Comparison of ENCODE assay signal across 10 mouse cellular contexts in genomic region chr11:62642023-62642844, GRCm38 (mm10). TPM values are rescaled to one million over a fixed set of nuclear protein-coding genes. Genes with fewer than 3 reads are reported as not detected.
DNase-seq lines count a peak whose midpoint lies in the region; ATAC-seq and TF ChIP-seq lines count a peak whose summit lies in the region.
"Had no signal": no experiment of that assay in that cellular context is flagged by ENCODE, and none has a peak within 500 bp of the region (broad histone marks: within the 10 kb centered on the region; RNA-seq: fewer than 3 reads in every experiment).

No protein-coding gene starts in this region.

- peaks cover 25% of the 10 kb centered on the region for H3K36me3 ChIP-seq in forebrain, embryonic 10.5 days (replicated peaks)
- H3K36me3 ChIP-seq in forebrain, embryonic 15.5 days, result no peaks in the 10 kb centered on the region
- peaks cover 8% of the 10 kb centered on the region for H3K36me3 ChIP-seq in kidney, embryonic 15.5 days
- H3K36me3 ChIP-seq in lung, embryonic 16.5 days (ENCODE audit: control insufficient read depth, insufficient read depth, low read length), result no peaks in the 10 kb centered on the region
- H3K36me3 ChIP-seq: embryonic facial prominence, embryonic 12.5 days had no signal

- 70% methylated on average over 11 of the region's 11 CpGs for WGBS in forebrain, embryonic 10.5 days
- WGBS in forebrain, embryonic 15.5 days, result 40% methylated on average over 11 of the region's 11 CpGs
- 49% methylated on average over 11 of the region's 11 CpGs for WGBS in kidney, embryonic 15.5 days
- WGBS in lung, embryonic 16.5 days, result 39% methylated on average over 11 of the region's 11 CpGs

- no peaks in the 10 kb centered on the region for H3K9me3 ChIP-seq in forebrain, embryonic 10.5 days
- no peaks in the 10 kb centered on the region for H3K9me3 ChIP-seq in forebrain, embryonic 15.5 days
- H3K9me3 ChIP-seq in kidney, embryonic 15.5 days (replicated peaks), result no peaks in the 10 kb centered on the region
- H3K9me3 ChIP-seq in lung, embryonic 16.5 days (ENCODE audit: control insufficient read depth, low read length), result no peaks in the 10 kb centered on the region
- H3K9me3 ChIP-seq: embryonic facial prominence, embryonic 12.5 days had no signal

- no peak for DNase-seq in forebrain, embryonic 10.5 days (ENCODE audit: extremely low spot score, low spot score)
- DNase-seq in kidney, adult 8-10 months, result no peak
- DNase-seq in brain, embryonic 14.5 days (ENCODE audit: low read depth), result peak; percentile 39
- no peak for DNase-seq in retina, embryonic 14.5 days (ENCODE audit: low spot score)
- DNase-seq in cerebellum, postnatal 25 days, result no peak
- DNase-seq: cerebellum, adult 11-12 months had no signal

- H3K4me1 ChIP-seq in forebrain, embryonic 10.5 days, result peaks cover 59% of the 10 kb centered on the region
- peaks cover 46% of the 10 kb centered on the region for H3K4me1 ChIP-seq in forebrain, embryonic 15.5 days
- H3K4me1 ChIP-seq in kidney, embryonic 15.5 days, result peaks cover 77% of the 10 kb centered on the region
- H3K4me1 ChIP-seq in lung, embryonic 16.5 days (replicated peaks; ENCODE audit: control insufficient read depth, insufficient read depth, low read length), result peaks cover 41% of the 10 kb centered on the region

- no peak for TF ChIP-seq CTCF in brain, embryonic 14.5 days (IDR thresholded peaks at IDR 0.05; ENCODE audit: borderline replicate concordance, extremely low read depth, insufficient read depth, insufficient read length)

- H3K9ac ChIP-seq in forebrain, embryonic 15.5 days (replicated peaks), result no peak overlapping the region
- no peak overlapping the region for H3K9ac ChIP-seq in kidney, embryonic 15.5 days
- H3K9ac ChIP-seq in lung, embryonic 16.5 days (ENCODE audit: low read length), result peak overlapping the region; percentile 16; the same call in 1 of the 2 replicates
- H3K9ac ChIP-seq: embryonic facial prominence, embryonic 12.5 days had no signal

- no peak for ATAC-seq in forebrain, embryonic 15.5 days (replicated peaks)
- no peak for ATAC-seq in kidney, embryonic 15.5 days (replicated peaks; ENCODE audit: low FRiP score)
- ATAC-seq in lung, embryonic 16.5 days (ENCODE audit: low read depth), result peak; percentile 56

- H3K27me3 ChIP-seq in forebrain, embryonic 10.5 days (ENCODE audit: poor library complexity, severe bottlenecking), result no peaks in the 10 kb centered on the region
- no peaks in the 10 kb centered on the region for H3K27me3 ChIP-seq in forebrain, embryonic 15.5 days
- H3K27me3 ChIP-seq in kidney, embryonic 15.5 days, result no peaks in the 10 kb centered on the region
- H3K27me3 ChIP-seq in lung, embryonic 16.5 days (ENCODE audit: control insufficient read depth, insufficient read depth, low read depth, low read length), result no peaks in the 10 kb centered on the region
- H3K27me3 ChIP-seq: embryonic facial prominence, embryonic 12.5 days had no signal

- no peak overlapping the region for H3K4me3 ChIP-seq in forebrain, embryonic 10.5 days
- no peak overlapping the region for H3K4me3 ChIP-seq in forebrain, embryonic 15.5 days
- no peak overlapping the region for H3K4me3 ChIP-seq in kidney, embryonic 15.5 days (replicated peaks)
- H3K4me3 ChIP-seq in lung, embryonic 16.5 days (ENCODE audit: low read length), result no peak overlapping the region
- H3K4me3 ChIP-seq: embryonic facial prominence, embryonic 12.5 days had no signal

- H3K4me2 ChIP-seq in forebrain, embryonic 15.5 days (replicated peaks), result no peak overlapping the region
- H3K4me2 ChIP-seq in kidney, embryonic 15.5 days, result no peak overlapping the region
- H3K4me2 ChIP-seq in lung, embryonic 16.5 days (ENCODE audit: low read depth, low read length), result no peak overlapping the region
- H3K4me2 ChIP-seq: embryonic facial prominence, embryonic 12.5 days had no signal

- H3K27ac ChIP-seq in forebrain, embryonic 10.5 days, result peak overlapping the region; percentile 17; the same call in 1 of the 2 replicates
- H3K27ac ChIP-seq in forebrain, embryonic 15.5 days (replicated peaks), result no peak overlapping the region
- H3K27ac ChIP-seq in kidney, embryonic 15.5 days, result peak overlapping the region; percentile 64; the same call in 1 of the 2 replicates
- peak overlapping the region; percentile 89 for H3K27ac ChIP-seq in lung, embryonic 16.5 days (ENCODE audit: low read length)
- H3K27ac ChIP-seq: embryonic facial prominence, embryonic 12.5 days had no signal

- no peak for TF ChIP-seq POLR2A in brain, embryonic 14.5 days (IDR thresholded peaks at IDR 0.05; ENCODE audit: borderline replicate concordance, extremely low read depth, insufficient read depth, insufficient read length, poor library complexity, severe bottlenecking)

RNA-seq across cellular contexts. Expression of gene Lrrc75a, which starts 6.1 kb away (rescaled TPM):
- 9.1 and 10.0 TPM in 2 replicates for polyA plus RNA-seq in forebrain, embryonic 10.5 days (2016; fragmentation: Nextera tagmentation; extraction: Ambion mirVana)
- 11.1 and 11.3 TPM in 2 replicates for polyA plus RNA-seq in forebrain, embryonic 15.5 days (2015; fragmentation: Nextera tagmentation; extraction: Ambion mirVana)
- polyA plus RNA-seq in kidney, embryonic 15.5 days (2015; fragmentation: Nextera tagmentation; extraction: Ambion mirVana), result 14.3 and 15.7 TPM in 2 replicates
- 19.9 and 23.4 TPM in 2 replicates for polyA plus RNA-seq in brain, embryonic 14.5 days (2012; rRNA removed)
- 10.6 and 11.8 TPM in 2 replicates for polyA plus RNA-seq in lung, embryonic 16.5 days (2015; fragmentation: Nextera tagmentation; extraction: Ambion mirVana)

RNA-seq across cellular contexts. Expression of gene Mmgt2, which starts 6.2 kb away (rescaled TPM):
- 38.6 and 39.0 TPM in 2 replicates for polyA plus RNA-seq in forebrain, embryonic 10.5 days (2016; fragmentation: Nextera tagmentation; extraction: Ambion mirVana)
- 26.2 and 30.7 TPM in 2 replicates for polyA plus RNA-seq in forebrain, embryonic 15.5 days (2015; fragmentation: Nextera tagmentation; extraction: Ambion mirVana)
- 67.3 and 70.4 TPM in 2 replicates for polyA plus RNA-seq in kidney, embryonic 15.5 days (2015; fragmentation: Nextera tagmentation; extraction: Ambion mirVana)
- 29.0 and 35.4 TPM in 2 replicates for polyA plus RNA-seq in brain, embryonic 14.5 days (2012; rRNA removed)
- 34.6 and 38.1 TPM in 2 replicates for polyA plus RNA-seq in lung, embryonic 16.5 days (2015; fragmentation: Nextera tagmentation; extraction: Ambion mirVana)
